11 mouse cellular contexts compared by ENCODE assay signal in genomic region chr2:160768997-160769396, GRCm38 (mm10).
"Had no signal": no experiment of that assay in that cellular context is flagged by ENCODE, and none has a peak within 500 bp of the region (broad histone marks: within the 10 kb centered on the region; RNA-seq: fewer than 3 reads in every experiment).

No protein-coding gene starts in this region.

- DNase-seq: kidney, adult 8-10 months; layer of hippocampus, adult 9-11 months; liver; liver, embryonic 13.5 days; liver, postnatal 0 days; lung, postnatal 36 days; right cerebral cortex, adult 18-20 months; right cerebral cortex, postnatal 25 days had no signal

- H3K27me3 ChIP-seq: limb, embryonic 12.5 days; liver, embryonic 13.5 days; midbrain, embryonic 13.5 days; neural tube, embryonic 15.5 days had no signal

- H3K36me3 ChIP-seq: liver, embryonic 13.5 days had no signal

- H3K4me2 ChIP-seq: limb, embryonic 12.5 days; liver, embryonic 13.5 days; midbrain, embryonic 13.5 days; neural tube, embryonic 15.5 days had no signal

- H3K27ac ChIP-seq: limb, embryonic 12.5 days; liver, embryonic 13.5 days; midbrain, embryonic 13.5 days; neural tube, embryonic 15.5 days had no signal

- H3K4me3 ChIP-seq: limb, embryonic 12.5 days; liver, embryonic 13.5 days; midbrain, embryonic 13.5 days; neural tube, embryonic 15.5 days had no signal

- H3K4me1 ChIP-seq: limb, embryonic 12.5 days; liver, embryonic 13.5 days had no signal

- ATAC-seq: liver, postnatal 0 days; midbrain, embryonic 13.5 days had no signal

- H3K9me3 ChIP-seq: limb, embryonic 12.5 days; liver, embryonic 13.5 days; midbrain, embryonic 13.5 days; neural tube, embryonic 15.5 days had no signal

- H3K9ac ChIP-seq: limb, embryonic 12.5 days; liver, embryonic 13.5 days; liver, postnatal 0 days; midbrain, embryonic 13.5 days; neural tube, embryonic 15.5 days had no signal
